Mouse (Mus musculus): ENCODE results near the gene Cfap70. TPM values are rescaled to one million over a fixed set of nuclear protein-coding genes. Genes with fewer than 3 reads are reported as not detected.

Cfap70 gene
- polyA plus RNA-seq, 1 experiment from 2014 or later, result 0.07 TPM

GRCm38 (mm10) chr14:20345885-20346284, 106.1 kb downstream of the Cfap70 start:
- DNase-seq (ENCODE audit: low spot score), result no peak

Other genes starting within 250 kb of the Cfap70 start
- gene Kcnk16, start 183.0 kb downstream of the Cfap70 start, polyA plus RNA-seq (2015; fragmentation: Nextera tagmentation; extraction: Ambion mirVana), result 0.15 and 0.34 TPM in 2 replicates
- 11.0 and 17.4 TPM in 2 replicates for gene Nudt13, start 157.5 kb downstream of the Cfap70 start, polyA plus RNA-seq (2015; fragmentation: Nextera tagmentation; extraction: Ambion mirVana)
- 42.5 and 43.2 TPM in 2 replicates for gene Ecd, start 104.1 kb downstream of the Cfap70 start, polyA plus RNA-seq (2015; fragmentation: Nextera tagmentation; extraction: Ambion mirVana)
- gene Fam149b, start 104.1 kb downstream of the Cfap70 start, polyA plus RNA-seq (2015; fragmentation: Nextera tagmentation; extraction: Ambion mirVana), result 25.2 and 28.0 TPM in 2 replicates
- 205 and 222 TPM in 2 replicates for gene Dnajc9, start 63.3 kb downstream of the Cfap70 start, polyA plus RNA-seq (2015; fragmentation: Nextera tagmentation; extraction: Ambion mirVana)
- gene Mrps16, start 58.6 kb downstream of the Cfap70 start, polyA plus RNA-seq (2015; fragmentation: Nextera tagmentation; extraction: Ambion mirVana), result 111 and 121 TPM in 2 replicates
- 43.5 and 47.3 TPM in 2 replicates for gene Anxa7, start 27.9 kb upstream of the Cfap70 start, polyA plus RNA-seq (2015; fragmentation: Nextera tagmentation; extraction: Ambion mirVana)
- gene Mss51, start 44.7 kb upstream of the Cfap70 start, polyA plus RNA-seq (2015; fragmentation: Nextera tagmentation; extraction: Ambion mirVana), result 1.4 and 1.9 TPM in 2 replicates
- 52.8 and 65.4 TPM in 2 replicates for gene Ppp3cb, start 94.3 kb upstream of the Cfap70 start, polyA plus RNA-seq (2015; fragmentation: Nextera tagmentation; extraction: Ambion mirVana)
- 1.6 and 1.8 TPM in 2 replicates for gene Usp54, start 188.8 kb upstream of the Cfap70 start, polyA plus RNA-seq (2015; fragmentation: Nextera tagmentation; extraction: Ambion mirVana)
- 0.52 and 0.59 TPM in 2 replicates for gene Myoz1, start 204.3 kb upstream of the Cfap70 start, polyA plus RNA-seq (2015; fragmentation: Nextera tagmentation; extraction: Ambion mirVana)
- gene Synpo2l, start 216.1 kb upstream of the Cfap70 start, polyA plus RNA-seq (2015; fragmentation: Nextera tagmentation; extraction: Ambion mirVana), result 0.22 and 0.30 TPM in 2 replicates
- 52.2 and 56.8 TPM in 2 replicates for gene Sec24c, start 222.1 kb upstream of the Cfap70 start, polyA plus RNA-seq (2015; fragmentation: Nextera tagmentation; extraction: Ambion mirVana)
- 12.2 and 13.3 TPM in 2 replicates for gene Fut11, start 242.7 kb upstream of the Cfap70 start, polyA plus RNA-seq (2015; fragmentation: Nextera tagmentation; extraction: Ambion mirVana)

All from thymus, postnatal 0 days (tissue).